Comparison of ENCODE assay signal across 8 mouse cellular contexts in genomic region chr16:59471637-59472278, GRCm38 (mm10). TPM values are rescaled to one million over a fixed set of nuclear protein-coding genes. Genes with fewer than 3 reads are reported as not detected.
DNase-seq lines count a peak whose midpoint lies in the region; ATAC-seq lines count a peak whose summit lies in the region.

Riox2 (plus strand) TSS chr16:59471775.

- H3K4me1 ChIP-seq in megakaryocyte, embryonic 14.5 days = peaks cover 19% of the 10 kb centered on the region

- H3K36me3 ChIP-seq in megakaryocyte, embryonic 14.5 days (replicated peaks; ENCODE audit: low read length) = peaks cover 20% of the 10 kb centered on the region

- peak; percentile 62 for ATAC-seq in inflammation-experienced regulatory T-cells, adult 6 months

- H3K4me3 ChIP-seq in megakaryocyte, embryonic 14.5 days (replicated peaks) = peak within 1 kb of the TSS; percentile 99

- peak; percentile 82 for DNase-seq in adipocyte (ENCODE audit: low spot score)
- peak; percentile 93 for DNase-seq in embryo, embryonic 10 days (ENCODE audit: low spot score)
- DNase-seq in gastrocnemius, postnatal 10 days = peak; percentile 88
- DNase-seq in left cerebral cortex, adult 9 months (ENCODE audit: low spot score in 2 of 2) = peak; percentile 20 to 65
- peak; percentile 61 to 73 for DNase-seq in right cerebral cortex, adult 2 months (ENCODE audit: low spot score in 2 of 2)
- DNase-seq in urinary bladder, postnatal 10 days (ENCODE audit: low spot score) = peak; percentile 40

- no peaks in the 10 kb centered on the region for H3K27me3 ChIP-seq in megakaryocyte, embryonic 14.5 days (replicated peaks)

- no peaks in the 10 kb centered on the region for H3K9me3 ChIP-seq in megakaryocyte, embryonic 14.5 days

RNA-seq across cellular contexts. Expression of gene Riox2, which starts in this region (rescaled TPM):
- total RNA-seq in gastrocnemius, postnatal 10 days (2021) = 10 to 100 TPM; 11.5 to 13.4 TPM
- 100 to 1,000 TPM in 2 of 3 experiments, 10 to 100 TPM in 1; 93.1 to 105 (median 101) TPM for polyA plus RNA-seq in inflammation-experienced regulatory T-cells, adult 6 months (2017; shearing (Covaris generic))
- polyA plus RNA-seq in megakaryocyte, embryonic 14.5 days (2012; ENCODE audit: insufficient read depth, low replicate concordance) = 2.3 TPM in 1 of 2 replicates, not detected in the other

Comparison
In these comparisons a context has a peak if more than half of its experiments do, and no peak if none do; other contexts are left out.
1. Peak in every context shown above with its lines: DNase-seq, ATAC-seq and H3K4me3 ChIP-seq.
2. RNA of gene Riox2 (polyA plus RNA-seq): 93.1 to 105 TPM in inflammation-experienced regulatory T-cells, adult 6 months; 2.3 TPM in megakaryocyte, embryonic 14.5 days; every median in the first group is over 10 times any median in the second.
3. DNase-seq: peak in every context shown above with its lines; median percentile 93 in embryo, embryonic 10 days; 88 in gastrocnemius, postnatal 10 days; 82 in adipocyte; 67 in right cerebral cortex, adult 2 months; 42 in left cerebral cortex, adult 9 months; 40 in urinary bladder, postnatal 10 days.